Mouse (Mus musculus) hindbrain, embryonic 10.5 days (tissue): ENCODE measurements around the gene Prap1. TPM values are rescaled to one million over a fixed set of nuclear protein-coding genes. Genes with fewer than 3 reads are reported as not detected.

Experiments used
- DNase-seq: peaks from one replicate; pipeline ENCODE4 v3.0.0-alpha.2; 2017; ENCODE audit warnings: low spot score
- H3K27ac ChIP-seq: fragments of 300-500 bp; sonication (generic); 2 replicates; pipeline ENCODE4 v1.5.1; 2016; ENCODE audit warnings: mild to moderate bottlenecking, moderate library complexity
- H3K27me3 ChIP-seq: fragments of 300-500 bp; sonication (generic); 2 replicates; pipeline ENCODE4 v1.6.1; 2016; ENCODE audit warnings: mild to moderate bottlenecking; ENCODE audit not compliant: poor library complexity, insufficient read depth, severe bottlenecking
- H3K36me3 ChIP-seq: fragments of 300-500 bp; sonication (generic); 2 replicates; pipeline ENCODE4 v1.6.1; 2016; ENCODE audit warnings: mild to moderate bottlenecking, moderate library complexity
- H3K4me1 ChIP-seq: fragments of 300-500 bp; sonication (generic); replicated peaks from 2 replicates; pipeline ENCODE4 v1.6.1; 2016; ENCODE audit warnings: mild to moderate bottlenecking
- H3K4me3 ChIP-seq: fragments of 300-500 bp; sonication (generic); 2 replicates; pipeline ENCODE4 v1.5.1; 2016; ENCODE audit warnings: mild to moderate bottlenecking, moderate library complexity
- H3K9me3 ChIP-seq: fragments of 300-500 bp; sonication (generic); 2 replicates; pipeline ENCODE4 v1.6.1; 2016; ENCODE audit warnings: mild to moderate bottlenecking, moderate library complexity
- WGBS: fragments of 180-500 bp; shearing (Covaris S2); methylation state at CpG from one replicate; pipeline ENCODE4 v1.1.7; 2016; 5-methylcytosine and 5-hydroxymethylcytosine counted together
- polyA plus RNA-seq: library from polyadenylated mRNA; unstranded; fragments of >200 nt; fragmentation: Nextera tagmentation; extraction: Ambion mirVana; gene quantifications from 2 replicates; pipeline ENCODE4 v1.2.1, GENCODE M21; 2016

The Prap1 gene
- polyA plus RNA-seq, result not detected in 2 replicates

DNA sequence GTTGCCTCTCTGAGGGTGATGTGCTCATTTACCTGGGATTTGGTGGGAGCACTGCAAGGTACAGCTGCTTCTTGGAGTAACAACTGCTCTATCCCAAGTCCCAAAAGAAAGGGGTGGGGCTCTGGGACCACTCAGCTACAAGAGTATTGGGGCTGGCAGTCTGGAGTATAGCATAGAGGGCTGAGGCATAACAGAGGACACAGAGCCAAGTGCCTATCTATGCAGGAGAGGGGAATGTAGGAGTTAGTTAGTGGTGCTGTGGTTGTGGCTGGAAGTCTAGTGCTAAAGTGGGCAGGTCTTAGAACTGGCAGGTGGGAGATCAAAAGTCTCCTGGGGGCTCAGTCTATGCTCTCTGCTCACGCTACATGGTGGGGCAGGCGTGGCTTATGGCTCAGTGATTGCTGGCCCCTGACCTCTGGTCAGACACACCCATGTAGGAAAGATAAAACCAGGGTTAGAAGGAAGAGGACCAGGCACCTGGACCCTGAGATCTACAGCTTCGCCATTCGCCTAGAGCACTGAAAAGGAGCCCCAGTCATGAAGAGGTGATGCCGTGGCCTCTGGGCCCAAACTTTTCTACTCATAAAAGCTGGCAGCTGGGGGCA is at the start of gene Prap1:
Prap1 (plus strand) TSS at position 472 of the 605 bp plus-strand sequence.
- WGBS, result 70% methylated on average over 5 of the region's 5 CpGs
- Histone ChIP-seq H3K4me1 (0 out of 2 replicates have a peak, but pooled peaks cover 4% of the 10 kb centered on the region), H3K27ac (no peak within 1 kb of the TSS), H3K27me3 (no peaks in the 10 kb centered on the region), H3K36me3 (no peaks in the 10 kb centered on the region), H3K9me3 (no peaks in the 10 kb centered on the region), H3K4me3 (no peak within 1 kb of the TSS)
- no peak for DNase-seq

DNA sequence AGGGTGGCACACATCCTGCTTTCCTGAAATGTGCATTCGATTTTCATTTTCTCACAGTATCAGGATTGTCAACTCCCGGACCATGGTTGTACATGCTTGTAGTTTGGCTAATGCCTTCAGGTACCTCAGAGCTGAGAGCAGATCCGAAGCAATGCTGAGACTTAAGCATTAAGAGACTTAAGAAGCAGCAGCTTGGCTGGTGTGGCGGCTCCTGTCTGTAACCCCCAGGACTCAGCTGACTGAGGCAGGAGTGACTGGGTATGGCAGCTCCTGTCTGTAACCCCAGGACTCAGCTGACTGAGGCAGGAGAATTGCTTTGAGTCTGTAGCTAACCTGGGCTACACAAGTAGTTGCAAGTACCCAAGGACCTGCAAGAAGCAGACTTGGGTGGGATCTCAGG is 47.6 kb upstream of the Prap1 start:
- H3K36me3 ChIP-seq, result peaks cover 24% of the 10 kb centered on the region
- 82% methylated on average over 4 of the region's 4 CpGs for WGBS
- H3K27me3 ChIP-seq, result peaks cover 67% of the 10 kb centered on the region
- H3K9me3 ChIP-seq, result no peaks in the 10 kb centered on the region
- DNase-seq, result no peak
- peaks cover 38% of the 10 kb centered on the region for H3K4me1 ChIP-seq
- peak overlapping the region; percentile 65 for H3K4me3 ChIP-seq
- H3K27ac ChIP-seq, result no peak overlapping the region

DNA sequence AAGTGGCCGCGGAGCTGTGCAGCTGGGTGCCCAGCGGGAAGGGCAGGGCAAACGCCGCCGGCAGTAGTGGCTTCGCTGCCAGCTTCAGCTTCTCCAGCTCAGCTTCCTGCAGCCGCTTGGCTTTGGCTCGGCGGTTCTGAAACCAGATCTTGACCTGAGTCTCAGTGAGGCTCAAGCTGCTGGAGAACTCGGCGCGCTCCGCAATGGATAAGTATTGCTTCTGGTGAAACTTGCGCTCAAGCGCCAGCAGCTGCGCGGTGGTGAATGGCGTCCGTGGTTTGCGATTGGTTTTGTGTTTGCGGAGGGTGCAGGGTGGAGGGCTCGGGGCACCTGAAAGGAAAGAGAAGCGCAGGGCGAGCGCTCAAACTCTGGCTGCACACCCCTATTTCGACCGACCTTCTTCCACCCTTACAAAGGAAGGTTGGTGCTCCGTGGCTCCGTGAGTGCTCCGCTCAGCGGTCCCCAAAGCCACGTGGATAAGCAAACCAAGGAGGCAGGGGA is 45.3 kb upstream of the Prap1 start:
- Histone ChIP-seq H3K27me3 (peaks cover 90% of the 10 kb centered on the region), H3K4me1 (peaks cover 51% of the 10 kb centered on the region), H3K9me3 (no peaks in the 10 kb centered on the region), H3K27ac (peak overlapping the region; percentile 86), H3K36me3 (peaks cover 15% of the 10 kb centered on the region; the same call in 1 of the 2 replicates), H3K4me3 (peak overlapping the region; percentile 65)
- under 1% methylated on average over 33 of the region's 33 CpGs for WGBS
- DNase-seq, result peak; percentile 65

DNA sequence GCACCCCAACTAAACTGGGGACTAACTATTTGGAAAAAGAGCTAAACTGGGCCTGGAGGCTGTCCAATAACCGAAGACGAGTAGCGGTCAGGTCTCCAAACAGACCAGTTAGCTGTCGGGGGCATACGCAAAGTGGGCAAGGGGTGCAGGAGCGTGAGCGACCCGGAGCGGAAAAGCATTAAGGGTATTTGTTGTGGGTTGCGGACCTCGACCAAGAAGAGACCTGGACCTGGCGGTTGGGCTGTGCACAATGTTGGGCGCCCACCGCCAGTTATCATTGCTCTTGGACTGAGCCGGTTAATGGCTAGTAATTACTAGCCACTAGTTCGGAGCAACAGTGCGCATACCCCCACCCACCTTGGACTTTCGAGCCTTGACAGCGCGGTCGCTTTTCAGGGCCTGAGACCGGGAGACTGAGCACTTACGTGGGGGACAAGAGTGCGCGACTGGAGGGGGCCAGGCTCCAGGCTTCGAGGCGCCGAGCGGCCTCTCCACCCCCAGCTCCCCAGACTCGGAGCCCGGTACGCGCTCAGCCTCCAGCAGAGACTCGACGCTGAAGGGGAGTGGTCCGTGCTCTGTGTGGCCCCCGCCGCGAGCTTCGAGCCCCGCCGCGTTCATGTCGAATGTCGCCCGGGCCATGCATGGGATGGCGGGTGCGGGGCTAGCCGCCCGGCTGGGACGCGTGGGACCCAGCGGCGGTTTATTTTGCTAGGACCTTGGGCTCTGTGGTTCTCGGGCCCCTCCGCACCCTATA is 44.7 kb upstream of the Prap1 start, which contains the start of gene Msx3:
Msx3 (minus strand) TSS at position 729 of the 754 bp plus-strand sequence.
- H3K4me3 ChIP-seq, result peak within 1 kb of the TSS; percentile 65
- peak; percentile 58 for DNase-seq
- WGBS, result under 1% methylated on average over 56 of the region's 56 CpGs
- H3K4me1 ChIP-seq, result peaks cover 51% of the 10 kb centered on the region
- H3K27me3 ChIP-seq, result peaks cover 97% of the 10 kb centered on the region
- H3K27ac ChIP-seq, result peak within 1 kb of the TSS; percentile 86
- no peaks in the 10 kb centered on the region for H3K9me3 ChIP-seq
- H3K36me3 ChIP-seq, result peaks cover 15% of the 10 kb centered on the region; the same call in 1 of the 2 replicates

DNA sequence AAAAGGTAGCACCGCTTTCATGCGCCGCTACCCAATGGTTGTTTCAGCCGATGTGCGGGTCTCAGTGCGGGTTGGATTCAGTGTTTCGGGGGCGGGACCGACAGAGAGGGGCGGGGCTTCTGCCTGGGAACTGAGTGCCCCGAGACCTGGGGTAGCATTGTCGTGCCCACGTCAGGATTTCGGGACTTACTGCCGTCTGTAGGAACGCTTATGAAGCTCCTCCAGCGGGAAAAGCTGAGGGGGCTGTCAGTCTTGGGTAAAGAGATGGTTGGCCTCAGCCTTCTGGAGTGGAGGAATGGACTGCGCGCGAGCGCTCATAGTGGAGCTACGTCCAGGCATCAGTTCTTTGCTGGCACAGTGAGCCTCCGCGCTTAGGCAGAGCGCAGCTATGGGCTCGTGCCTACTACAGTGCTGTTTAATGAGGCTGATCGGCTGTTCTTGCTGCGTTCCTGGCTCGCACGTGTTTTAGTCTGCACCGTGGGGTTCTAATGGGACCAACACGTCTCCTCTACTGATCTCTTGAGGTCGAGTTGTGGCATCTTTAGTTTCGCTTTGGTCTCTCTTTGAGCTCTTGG is 44.0 kb upstream of the Prap1 start:
- DNase-seq, result peak; percentile 80
- H3K9me3 ChIP-seq, result no peaks in the 10 kb centered on the region
- H3K36me3 ChIP-seq, result peaks cover 15% of the 10 kb centered on the region; the same call in 1 of the 2 replicates
- H3K27ac ChIP-seq, result peak overlapping the region; percentile 86
- peak overlapping the region; percentile 65 for H3K4me3 ChIP-seq
- H3K27me3 ChIP-seq, result peaks cover 99% of the 10 kb centered on the region
- H3K4me1 ChIP-seq, result peaks cover 51% of the 10 kb centered on the region
- WGBS, result under 1% methylated on average over 34 of the region's 34 CpGs

DNA sequence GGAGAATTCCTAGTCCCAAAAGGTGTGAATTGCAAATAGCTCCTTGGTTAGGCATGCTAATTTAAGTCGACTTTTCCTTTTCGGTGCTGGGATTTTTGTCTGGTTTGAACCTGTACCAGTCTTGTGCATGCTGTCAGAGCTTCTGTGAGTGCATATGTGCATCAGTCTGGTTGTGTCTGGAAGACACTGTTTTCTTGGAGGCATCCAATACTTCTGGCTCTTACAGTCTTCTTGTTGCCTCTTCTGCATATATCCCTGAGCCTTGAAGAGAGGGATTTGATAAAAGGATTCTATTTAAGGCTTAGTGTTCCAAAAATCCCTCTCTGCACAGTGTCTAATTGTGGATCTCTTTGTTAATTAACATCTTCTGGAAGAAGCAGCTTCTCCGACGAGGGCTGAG is 39.1 kb upstream of the Prap1 start:
- Histone ChIP-seq H3K36me3 (no peaks in the 10 kb centered on the region), H3K4me1 (peaks cover 58% of the 10 kb centered on the region), H3K9me3 (no peaks in the 10 kb centered on the region), H3K4me3 (no peak overlapping the region), H3K27ac (no peak overlapping the region), H3K27me3 (peaks cover 99% of the 10 kb centered on the region)
- no peak for DNase-seq
- WGBS, result 87% methylated on average over 4 of the region's 4 CpGs

DNA sequence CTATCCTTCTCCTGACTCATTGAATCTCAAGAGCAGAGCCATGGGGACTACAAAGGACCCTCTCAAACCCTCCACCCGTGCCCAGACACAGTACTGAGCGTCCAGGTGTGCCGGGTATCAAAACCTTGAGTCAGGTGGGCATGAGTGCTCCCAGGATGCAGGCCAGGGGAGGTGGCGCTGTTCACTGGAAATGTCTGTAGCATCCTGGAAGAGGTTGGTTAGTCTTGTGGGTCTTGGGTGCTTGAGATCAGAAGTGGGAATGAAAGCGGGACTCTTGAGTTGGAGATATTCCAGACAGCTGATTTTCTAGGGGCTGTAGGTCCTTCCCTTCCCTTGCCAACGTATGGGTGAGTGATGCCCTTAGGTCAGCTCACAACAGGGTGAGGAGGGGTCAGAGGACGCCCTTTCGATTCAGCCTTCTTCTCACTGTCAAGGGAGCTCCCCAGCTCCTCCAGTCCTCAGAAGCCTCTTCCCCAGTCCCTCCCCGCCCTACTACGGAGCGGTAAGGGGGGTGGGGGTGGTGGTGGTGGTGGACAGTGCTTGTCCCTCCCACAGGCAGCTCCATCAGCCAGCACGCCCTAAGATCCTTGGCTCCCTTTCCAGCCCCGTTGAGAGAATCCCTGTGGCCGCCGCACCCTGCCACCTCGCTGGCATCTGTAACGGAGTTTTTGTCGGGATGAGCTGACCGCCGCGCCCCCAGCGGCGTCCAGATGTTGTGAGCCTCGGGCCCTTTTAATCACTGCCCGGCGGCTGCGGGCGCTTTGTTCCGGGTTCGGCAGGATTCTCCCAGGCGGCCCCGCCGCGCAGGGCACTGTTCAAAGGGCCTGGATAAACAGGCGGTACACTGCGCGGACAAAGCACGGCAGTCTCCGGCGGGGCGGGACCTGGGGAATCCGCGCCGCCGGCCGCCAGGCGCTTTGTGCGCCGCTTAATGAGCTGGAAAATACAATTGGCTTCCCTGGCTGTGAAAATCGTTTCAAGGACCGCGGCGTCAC is 35.5 kb upstream of the Prap1 start:
- Histone ChIP-seq H3K9me3 (no peaks in the 10 kb centered on the region), H3K4me3 (peak overlapping the region; percentile 57), H3K27me3 (peaks cover 99% of the 10 kb centered on the region), H3K4me1 (peaks cover 69% of the 10 kb centered on the region), H3K27ac (peak overlapping the region; percentile 95), H3K36me3 (no peaks in the 10 kb centered on the region)
- DNase-seq, result peak; percentile 91
- 2% methylated on average over 53 of the region's 53 CpGs for WGBS

DNA sequence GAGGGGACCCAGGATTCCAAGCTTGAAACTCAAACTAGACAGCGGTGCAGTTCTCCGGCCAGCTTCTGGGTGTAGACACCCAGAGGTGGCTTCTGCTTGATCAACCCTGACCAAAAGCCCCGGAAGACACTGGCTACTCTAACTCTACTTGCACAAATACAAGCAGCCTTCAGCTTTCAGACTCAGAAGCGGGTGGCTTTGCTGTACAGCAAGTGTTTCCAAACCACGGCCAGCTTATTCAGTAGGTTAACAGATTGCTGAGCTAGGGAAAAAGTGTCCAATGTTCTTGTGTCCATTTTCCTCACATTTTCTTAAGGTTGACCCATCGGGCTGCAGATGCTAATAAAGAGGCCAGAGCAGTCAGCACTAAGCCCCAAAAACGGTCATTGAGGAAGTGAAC is 34.7 kb upstream of the Prap1 start:
- DNase-seq, result no peak
- Histone ChIP-seq H3K27me3 (peaks cover 99% of the 10 kb centered on the region), H3K4me1 (peaks cover 77% of the 10 kb centered on the region), H3K4me3 (peak overlapping the region; percentile 57), H3K36me3 (no peaks in the 10 kb centered on the region), H3K9me3 (no peaks in the 10 kb centered on the region), H3K27ac (peak overlapping the region; percentile 95)
- 13% methylated on average over 7 of the region's 7 CpGs for WGBS

DNA sequence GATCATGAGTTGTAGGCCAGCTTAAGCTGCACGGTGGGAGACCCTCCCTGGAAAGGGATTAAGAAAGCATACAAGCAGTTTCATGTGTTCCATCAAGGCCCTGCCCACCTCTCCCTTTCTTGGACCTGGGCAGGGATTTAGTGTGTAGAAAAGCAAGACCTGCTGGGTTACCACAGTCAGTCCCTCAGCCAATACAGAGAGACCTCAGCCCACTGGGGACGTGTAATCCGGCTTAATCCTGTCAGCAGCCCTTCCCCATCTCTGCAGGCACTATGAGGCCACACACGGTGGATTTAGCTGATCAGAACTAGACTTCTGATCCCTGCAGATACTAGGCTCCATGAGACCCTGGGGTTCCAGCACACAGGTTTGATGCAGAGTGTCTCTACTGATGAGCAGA is 33.6 kb upstream of the Prap1 start:
- 14% methylated on average over 4 of the region's 4 CpGs for WGBS
- peaks cover 83% of the 10 kb centered on the region for H3K4me1 ChIP-seq
- H3K27me3 ChIP-seq, result peaks cover 100% of the 10 kb centered on the region
- DNase-seq, result peak; percentile 15
- H3K4me3 ChIP-seq, result peak overlapping the region; percentile 52
- H3K9me3 ChIP-seq, result no peaks in the 10 kb centered on the region
- H3K36me3 ChIP-seq, result no peaks in the 10 kb centered on the region
- peak overlapping the region; percentile 95 for H3K27ac ChIP-seq

DNA sequence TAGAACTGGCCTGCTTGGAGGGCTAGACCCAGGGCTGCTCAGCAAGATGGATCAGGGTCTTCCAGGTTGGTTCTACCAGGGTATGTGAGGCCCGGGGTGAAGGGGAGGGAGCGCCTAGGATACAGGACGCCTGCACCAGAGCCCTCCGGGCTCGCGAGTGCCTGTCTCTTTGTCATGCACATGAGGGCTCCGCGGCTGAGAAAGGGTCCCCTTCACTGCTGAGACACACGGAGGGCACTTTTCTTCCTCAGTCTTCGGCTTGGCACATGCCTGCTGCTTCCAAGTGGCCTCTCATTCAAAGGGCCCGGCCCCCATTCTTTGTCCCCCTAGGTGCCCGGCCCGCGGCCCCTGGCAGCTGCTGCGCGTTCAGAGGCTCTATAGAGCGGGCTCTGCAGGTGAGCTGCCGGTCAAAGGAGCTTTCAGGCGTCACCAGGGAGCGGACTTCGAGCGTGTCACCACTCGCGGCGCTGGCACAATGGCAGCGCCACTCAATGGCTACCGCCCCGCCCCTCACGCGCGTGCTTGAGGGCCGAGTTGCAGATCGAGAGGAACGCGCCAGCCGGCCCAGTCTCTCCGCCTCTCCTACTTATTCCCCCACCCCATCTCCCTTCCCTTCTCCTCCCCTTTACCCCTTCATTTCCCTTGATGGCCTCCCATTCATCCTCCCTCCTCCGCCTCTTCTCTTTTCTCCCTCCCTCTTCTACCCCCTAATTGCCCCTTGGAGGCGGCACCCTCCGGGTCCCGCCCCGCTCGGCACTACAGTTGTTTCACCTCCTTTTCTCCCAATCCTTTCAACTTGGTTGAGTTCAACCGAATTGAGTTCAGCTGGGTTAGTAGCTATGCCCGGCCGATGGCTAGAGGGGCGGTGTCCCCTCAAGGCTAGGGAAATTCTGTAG is 32.0 kb upstream of the Prap1 start:
- Histone ChIP-seq H3K9me3 (no peaks in the 10 kb centered on the region), H3K27me3 (peaks cover 99% of the 10 kb centered on the region), H3K4me3 (peak overlapping the region; percentile 52), H3K36me3 (no peaks in the 10 kb centered on the region), H3K27ac (peak overlapping the region; percentile 95), H3K4me1 (peaks cover 88% of the 10 kb centered on the region)
- WGBS, result under 1% methylated on average over 47 of the region's 47 CpGs
- peak; percentile 87 for DNase-seq

DNA sequence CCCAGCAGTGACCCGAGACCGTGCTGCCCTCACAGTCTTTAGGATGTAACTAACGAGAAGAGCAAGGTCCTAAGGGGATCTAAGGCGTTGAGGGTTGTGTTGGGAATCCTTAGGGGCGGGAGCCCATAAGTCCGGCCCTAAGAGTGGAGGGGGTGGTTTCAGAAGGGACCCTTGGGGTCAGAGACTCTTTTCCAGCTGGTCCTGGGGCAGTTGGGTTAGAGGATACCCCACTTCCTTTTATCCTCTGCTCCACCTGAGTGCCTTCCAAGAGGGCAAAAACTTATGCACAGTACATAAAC is 31.4 kb upstream of the Prap1 start:
- Histone ChIP-seq H3K9me3 (no peaks in the 10 kb centered on the region), H3K4me3 (peak overlapping the region; percentile 52), H3K27me3 (peaks cover 99% of the 10 kb centered on the region), H3K36me3 (no peaks in the 10 kb centered on the region), H3K27ac (peak overlapping the region; percentile 95), H3K4me1 (peaks cover 82% of the 10 kb centered on the region)
- DNase-seq, result no peak
- 0% methylated on average over 6 of the region's 6 CpGs for WGBS
